Mouse (Mus musculus) bone marrow macrophage, adult 2 months (primary cell): ENCODE results near the gene Comtd1.

Experiments used
- CTCF ChIP-seq: IDR thresholded peaks from 2 replicates; pipeline ENCODE4 v1.5.1; 2012; ENCODE audit warnings: low read depth, mild to moderate bottlenecking, low read length, moderate library complexity
- POLR2A ChIP-seq: IDR thresholded peaks from 2 replicates; pipeline ENCODE4 v1.6.1; 2012; ENCODE audit warnings: mild to moderate bottlenecking, low read depth, low read length, borderline replicate concordance

DNA sequence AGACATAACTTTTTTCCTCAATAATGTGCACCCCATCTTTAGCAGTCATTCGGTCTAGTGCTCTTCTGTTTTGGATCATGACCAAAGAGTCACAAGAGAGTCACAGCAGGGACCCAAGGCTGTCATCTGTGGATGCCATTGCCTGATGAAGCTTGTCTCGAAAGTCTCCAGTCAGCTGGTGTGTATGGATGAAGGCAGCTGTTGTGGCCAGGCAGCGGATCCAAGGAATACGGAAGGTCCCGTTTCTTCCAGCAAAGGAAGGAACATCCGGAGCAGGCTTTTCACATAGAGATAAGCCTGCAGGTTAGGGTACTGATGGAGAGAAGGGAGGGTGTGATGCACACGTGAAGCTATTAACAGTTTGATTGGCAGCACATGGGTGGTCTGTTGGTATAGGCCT lies 47.2 kb downstream of the Comtd1 start:
- TF ChIP-seq CTCF (no peak), POLR2A (no peak)
